ENCODE assay signal across 9 mouse cellular contexts in the genomic region with DNA sequence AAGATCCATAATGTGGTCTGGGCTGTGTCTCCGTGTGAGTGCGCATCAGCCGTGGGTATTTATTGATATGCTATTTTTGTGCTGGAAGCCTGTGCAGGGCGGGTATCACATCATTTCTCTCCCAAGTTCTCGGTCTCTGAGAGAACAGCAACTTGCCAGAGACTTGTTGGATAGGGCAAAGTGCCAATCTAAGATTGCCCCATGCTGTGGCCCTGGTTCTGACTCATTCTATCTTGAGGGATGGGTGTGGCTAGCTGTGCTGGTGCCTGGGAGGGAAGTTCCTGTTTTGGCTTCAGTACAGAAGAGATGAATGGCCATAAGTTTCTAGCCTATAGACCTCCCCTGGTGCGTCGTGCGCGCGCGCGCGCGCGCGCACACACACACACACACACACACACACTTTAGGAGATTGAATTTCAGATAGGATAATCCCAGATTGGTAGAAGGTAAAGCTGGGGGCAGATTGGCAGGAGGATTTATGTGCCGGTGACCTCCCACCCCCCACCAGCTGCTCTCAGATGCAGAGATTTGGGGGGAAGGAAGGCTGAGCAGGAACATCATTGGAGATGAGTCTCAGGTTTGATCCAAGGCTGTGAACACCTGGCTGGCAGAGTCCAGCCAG. TPM values are rescaled to one million over a fixed set of nuclear protein-coding genes. Genes with fewer than 3 reads are reported as not detected.
DNase-seq lines count a peak whose midpoint lies in the region; ATAC-seq lines count a peak whose summit lies in the region.
"Had no signal": no experiment of that assay in that cellular context is flagged by ENCODE, and none has a peak within 500 bp of the region (broad histone marks: within the 10 kb centered on the region; RNA-seq: fewer than 3 reads in every experiment).

No protein-coding gene starts in this region.

- H3K36me3 ChIP-seq in forebrain, embryonic 15.5 days = peaks cover 38% of the 10 kb centered on the region

- H3K9ac ChIP-seq in forebrain, embryonic 15.5 days (replicated peaks) = 0 out of 2 replicates have a peak overlapping the region, but pooled peaks have one; percentile 19

- H3K9me3 ChIP-seq in forebrain, embryonic 15.5 days = no peaks in the 10 kb centered on the region

- no peak overlapping the region for H3K4me3 ChIP-seq in forebrain, embryonic 15.5 days
- H3K4me3 ChIP-seq: erythroblast, embryonic 14.5 days had no signal

- WGBS in forebrain, embryonic 15.5 days = 78% methylated on average over 17 of the region's 17 CpGs

- ATAC-seq in CD4-positive, CD25-positive, alpha-beta regulatory T cell, adult 4 months = peak; percentile 53
- no peak for ATAC-seq in forebrain, embryonic 15.5 days (replicated peaks)
- ATAC-seq in megakaryocyte progenitor cell, adult 5-6 weeks (replicated peaks; ENCODE audit: poor library complexity) = peak; percentile 69

- H3K27me3 ChIP-seq in forebrain, embryonic 15.5 days = no peaks in the 10 kb centered on the region

- peaks cover 87% of the 10 kb centered on the region for H3K4me1 ChIP-seq in forebrain, embryonic 15.5 days

- peak overlapping the region; percentile 49; the same call in 1 of the 2 replicates for H3K4me2 ChIP-seq in forebrain, embryonic 15.5 days (replicated peaks)

- H3K27ac ChIP-seq in forebrain, embryonic 15.5 days (replicated peaks) = peak overlapping the region; percentile 93

- DNase-seq in cerebellum, postnatal 10 days = peak; percentile 54 to 56
- no peak for DNase-seq in cerebellum, postnatal 4 days (ENCODE audit: low spot score in 2 of 2)
- no peak for DNase-seq in ovary, adult 18-20 months (ENCODE audit: low spot score)
- no peak for DNase-seq in yolk sac, embryonic 10.5 days (ENCODE audit: low spot score)
- no peak for DNase-seq in liver

RNA-seq across cellular contexts. Expression of a gene that starts 2.7 kb away (rescaled TPM):
- polyA plus RNA-seq in CD4-positive, CD25-positive, alpha-beta regulatory T cell, adult 4 months (2017; shearing (Covaris generic)) = 1 to 10 TPM in 1 of 2 experiments, not detected in 1; 1.4 TPM
- 14.1 and 18.0 TPM in 2 replicates for polyA plus RNA-seq in forebrain, embryonic 15.5 days (2015; fragmentation: Nextera tagmentation; extraction: Ambion mirVana)
- 1.1 and 1.4 TPM in 2 replicates for total RNA-seq in megakaryocyte progenitor cell, adult 5-6 weeks (2015)
- not detected in 2 replicates for total RNA-seq in megakaryocyte progenitor cell, adult 5-6 weeks (2017)
- polyA plus RNA-seq: erythroblast, embryonic 14.5 days had no signal

RNA-seq across cellular contexts. Expression of a gene that starts 4.8 kb away (rescaled TPM):
- polyA plus RNA-seq in CD4-positive, CD25-positive, alpha-beta regulatory T cell, adult 4 months (2017; shearing (Covaris generic)) = 1 to 10 TPM in 1 of 2 experiments, under 1 TPM in 1; 0.55 to 1.8 TPM
- 331 and 337 TPM in 2 replicates for polyA plus RNA-seq in forebrain, embryonic 15.5 days (2015; fragmentation: Nextera tagmentation; extraction: Ambion mirVana)
- total RNA-seq in megakaryocyte progenitor cell, adult 5-6 weeks (2015) = not detected in 2 replicates
- total RNA-seq in megakaryocyte progenitor cell, adult 5-6 weeks (2017) = 0.08 TPM in 1 of 2 replicates, not detected in the other
- polyA plus RNA-seq: erythroblast, embryonic 14.5 days had no signal

RNA-seq across cellular contexts. Expression of a gene that starts 39.2 kb away (rescaled TPM):
- under 1 TPM in 1 of 2 experiments, not detected in 1; 0.94 TPM for polyA plus RNA-seq in CD4-positive, CD25-positive, alpha-beta regulatory T cell, adult 4 months (2017; shearing (Covaris generic))
- 1.6 and 1.7 TPM in 2 replicates for polyA plus RNA-seq in forebrain, embryonic 15.5 days (2015; fragmentation: Nextera tagmentation; extraction: Ambion mirVana)
- total RNA-seq in megakaryocyte progenitor cell, adult 5-6 weeks (2015) = 0.46 TPM in 1 of 2 replicates, not detected in the other
- total RNA-seq in megakaryocyte progenitor cell, adult 5-6 weeks (2017) = not detected in 2 replicates
- polyA plus RNA-seq: erythroblast, embryonic 14.5 days had no signal

RNA-seq across cellular contexts. Expression of a gene that starts 39.8 kb away (rescaled TPM):
- 10 to 100 TPM; 47.2 to 47.6 TPM for polyA plus RNA-seq in CD4-positive, CD25-positive, alpha-beta regulatory T cell, adult 4 months (2017; shearing (Covaris generic))
- polyA plus RNA-seq in forebrain, embryonic 15.5 days (2015; fragmentation: Nextera tagmentation; extraction: Ambion mirVana) = 61.7 and 62.7 TPM in 2 replicates
- total RNA-seq in megakaryocyte progenitor cell, adult 5-6 weeks (2015) = 46.9 and 53.0 TPM in 2 replicates
- 53.3 and 54.6 TPM in 2 replicates for total RNA-seq in megakaryocyte progenitor cell, adult 5-6 weeks (2017)

Comparison
In these comparisons a context has a peak if more than half of its experiments do, and no peak if none do; other contexts are left out.
1. DNase-seq: peak in cerebellum, postnatal 10 days (2 of 2); none in cerebellum, postnatal 4 days (0 of 2), ovary, adult 18-20 months (single experiment), yolk sac, embryonic 10.5 days (single experiment) and liver (single experiment).
2. RNA of a gene that starts 4.8 kb away (polyA plus RNA-seq): 331 to 337 TPM in forebrain, embryonic 15.5 days; 0.55 to 1.8 TPM in CD4-positive, CD25-positive, alpha-beta regulatory T cell, adult 4 months; every median in the first group is over 100 times any median in the second.